Mouse (Mus musculus) layer of hippocampus, postnatal 36 days (tissue): ENCODE measurements around the gene Ncor1. TPM values are rescaled to one million over a fixed set of nuclear protein-coding genes. Genes with fewer than 3 reads are reported as not detected.

Experiments
- total RNA-seq, 2 experiments: library from RNA; stranded (reverse); gene quantifications; 2 replicates each; pipeline ENCODE4 v1.2.3; 2021

The Ncor1 gene
- total RNA-seq, 2 experiments from 2014 or later: 276 to 321 TPM

Other genes starting within 250 kb of the Ncor1 start
- 1 to 10 TPM; 6.9 to 7.3 TPM for gene Adora2b, start 209.6 kb downstream of the Ncor1 start, total RNA-seq
- 10 to 100 TPM; 11.9 to 14.6 TPM for gene Zswim7, start 177.2 kb downstream of the Ncor1 start, total RNA-seq
- 10 to 100 TPM; 86.1 to 88.1 TPM for gene Ttc19, start 177.1 kb downstream of the Ncor1 start, total RNA-seq
- gene Pigl, start 81 bp downstream of the Ncor1 start, total RNA-seq: 1 to 10 TPM; 6.4 to 8.4 TPM
- gene Cenpv, start 80.7 kb upstream of the Ncor1 start, total RNA-seq: 10 to 100 TPM; 37.6 to 39.6 TPM
- gene Ubb, start 92.6 kb upstream of the Ncor1 start, total RNA-seq: 1,000 to 10,000 TPM; 1,774 to 1,889 TPM
- 10 to 100 TPM; 13.1 to 13.9 TPM for gene Trpv2, start 115.9 kb upstream of the Ncor1 start, total RNA-seq
- 1 to 10 TPM; 7.7 to 8.1 TPM for gene Lrrc75a, start 190.0 kb upstream of the Ncor1 start, total RNA-seq
- 10 to 100 TPM; 16.5 to 17.1 TPM for gene Mmgt2, start 190.1 kb upstream of the Ncor1 start, total RNA-seq